Mouse (Mus musculus) limb, embryonic 14.5 days (tissue): Measurements from ENCODE around the gene Fzd4. TPM values are rescaled to one million over a fixed set of nuclear protein-coding genes. Genes with fewer than 3 reads are reported as not detected.

ENCODE experiments used
- ATAC-seq: fragments of 200-750 bp; cut with Nextera tagmentation; 2 replicates; pipeline ENCODE4 v1.8.0; 2017; ENCODE audit warnings: low read depth, moderate number of reproducible peaks, moderate TSS enrichment; ENCODE audit not compliant: low FRiP score
- DNase-seq: peaks from one replicate; pipeline ENCODE4 v3.0.0-alpha.2; 2015; ENCODE audit warnings: low spot score
- H3K27ac ChIP-seq: fragments of 300-500 bp; sonication (generic); replicated peaks from 2 replicates; pipeline ENCODE4 v1.5.1; 2014; ENCODE audit warnings: low read depth, mild to moderate bottlenecking, low read length, moderate library complexity, mixed read lengths
- H3K27me3 ChIP-seq: fragments of 300-500 bp; sonication (generic); 2 replicates; pipeline ENCODE4 v1.6.1; 2014; ENCODE audit warnings: low read length, mixed read lengths; ENCODE audit not compliant: control insufficient read depth, insufficient read depth
- H3K36me3 ChIP-seq: fragments of 300-500 bp; sonication (generic); 2 replicates; pipeline ENCODE4 v1.6.1; 2014; ENCODE audit warnings: mild to moderate bottlenecking, low read length, moderate library complexity, mixed read lengths; ENCODE audit not compliant: control insufficient read depth, insufficient read depth
- H3K4me1 ChIP-seq: fragments of 300-500 bp; sonication (generic); 2 replicates; pipeline ENCODE4 v1.6.1; 2014; ENCODE audit warnings: antibody characterized with exemption, low read length, mixed read lengths; ENCODE audit not compliant: control insufficient read depth, insufficient read depth
- H3K4me2 ChIP-seq: fragments of 300-500 bp; sonication (generic); replicated peaks from 2 replicates; pipeline ENCODE4 v1.6.1; 2014; ENCODE audit warnings: low read depth, mild to moderate bottlenecking, low read length, moderate library complexity; ENCODE audit not compliant: severe bottlenecking
- H3K4me3 ChIP-seq: fragments of 300-500 bp; sonication (generic); replicated peaks from 2 replicates; pipeline ENCODE4 v1.5.1; 2014; ENCODE audit warnings: low read length
- H3K9ac ChIP-seq: fragments of 300-500 bp; sonication (generic); 2 replicates; pipeline ENCODE4 v1.6.1; 2014; ENCODE audit warnings: mild to moderate bottlenecking, low read depth, low read length, moderate library complexity; ENCODE audit not compliant: severe bottlenecking
- H3K9me3 ChIP-seq: fragments of 300-500 bp; sonication (generic); 2 replicates; pipeline ENCODE4 v1.6.1; 2016; ENCODE audit warnings: low read length; ENCODE audit not compliant: control insufficient read depth
- POLR2A ChIP-seq: fragments of 200-500 bp; IDR thresholded peaks from 2 replicates; pipeline ENCODE4 v1.8.0; 2012; ENCODE audit warnings: inconsistent platforms, mild to moderate bottlenecking, moderate library complexity, borderline replicate concordance; ENCODE audit not compliant: insufficient read depth, insufficient read length; ENCODE audit errors: extremely low read depth
- WGBS: fragments of 180-500 bp; shearing (Covaris S2); extraction: QIAGEN DNeasy Blood & Tissue Kit; methylation state at CpG from one replicate; pipeline ENCODE4 v1.1.7; 2014; 5-methylcytosine and 5-hydroxymethylcytosine counted together
- polyA plus RNA-seq, 2 experiments: library from polyadenylated mRNA; depleted of rRNA in 1 of 2; stranded (reverse) in 1 of 2; unstranded in 1 of 2; fragments of >200 nt; fragmentation: Nextera tagmentation in 1 of 2; extraction: Ambion mirVana in 1 of 2; gene quantifications; 2 replicates each; pipeline versions ENCODE4 v1.2.1 to v1.2.3; 2012 to 2014

Fzd4 gene
- polyA plus RNA-seq, 2 experiments, result 20.2 to 23.6 TPM

- H3K4me1 ChIP-seq, result no peaks in the 10 kb centered on the region
- H3K36me3 ChIP-seq, result no peaks in the 10 kb centered on the region
- H3K4me3 ChIP-seq, result no peak overlapping the region
- H3K27me3 ChIP-seq, result no peaks in the 10 kb centered on the region
- H3K4me2 ChIP-seq, result no peak overlapping the region
- 62% methylated on average over 11 of the region's 11 CpGs for WGBS
- no peak for ATAC-seq
- no peaks in the 10 kb centered on the region for H3K9me3 ChIP-seq
- no peak overlapping the region for H3K27ac ChIP-seq
- no peak for DNase-seq
- no peak overlapping the region for H3K9ac ChIP-seq
- TF ChIP-seq POLR2A, result no peak
Observed at GRCm38 (mm10) chr7:89401136-89401858, 2.9 kb upstream of the Fzd4 start.

GRCm38 (mm10) chr7:89401936-89402335 lies 2.2 kb upstream of the Fzd4 start:
- Histone ChIP-seq H3K4me2 (no peak overlapping the region), H3K4me3 (no peak overlapping the region), H3K27me3 (no peaks in the 10 kb centered on the region), H3K4me1 (no peaks in the 10 kb centered on the region), H3K36me3 (peaks cover 2% of the 10 kb centered on the region), H3K27ac (no peak overlapping the region), H3K9ac (no peak overlapping the region), H3K9me3 (no peaks in the 10 kb centered on the region)
- ATAC-seq (no peak), DNase-seq (no peak)
- TF ChIP-seq POLR2A, result no peak
- 71% methylated on average over 3 of the region's 3 CpGs for WGBS

GRCm38 (mm10) chr7:89403053-89403972 lies 842 bp upstream of the Fzd4 start:
- ATAC-seq (peak; percentile 81), DNase-seq (peak; percentile 76)
- Histone ChIP-seq H3K9ac (peak overlapping the region; percentile 63), H3K27me3 (no peaks in the 10 kb centered on the region), H3K36me3 (peaks cover 16% of the 10 kb centered on the region), H3K4me2 (peak overlapping the region; percentile 89), H3K4me3 (peak overlapping the region; percentile 72), H3K4me1 (peaks cover 5% of the 10 kb centered on the region), H3K9me3 (no peaks in the 10 kb centered on the region), H3K27ac (peak overlapping the region; percentile 76)
- no peak for TF ChIP-seq POLR2A
- 5% methylated on average over 52 of the region's 52 CpGs for WGBS

- DNase-seq (no peak), ATAC-seq (no peak)
- H3K27ac ChIP-seq, result peak overlapping the region; percentile 69
- whole genome bisulfite sequencing, result under 1% methylated on average over 35 of the region's 35 CpGs
- H3K27me3 ChIP-seq, result no peaks in the 10 kb centered on the region
- H3K9ac ChIP-seq, result peak overlapping the region; percentile 86
- H3K36me3 ChIP-seq, result peaks cover 19% of the 10 kb centered on the region
- no peaks in the 10 kb centered on the region for H3K9me3 ChIP-seq
- H3K4me3 ChIP-seq, result peak overlapping the region; percentile 72
- no peak for TF ChIP-seq POLR2A
- H3K4me2 ChIP-seq, result peak overlapping the region; percentile 89
- H3K4me1 ChIP-seq, result peaks cover 17% of the 10 kb centered on the region
Observed at GRCm38 (mm10) chr7:89404734-89405440, 732 bp downstream of the Fzd4 start.

GRCm38 (mm10) chr7:89406011-89406410 lies 1.9 kb downstream of the Fzd4 start:
- TF ChIP-seq POLR2A, result no peak
- no peak overlapping the region for H3K27ac ChIP-seq

More at GRCm38 (mm10) chr7:89406011-89406410, 1.9 kb downstream of the Fzd4 start:
- WGBS, result 7% methylated on average over 1 of the region's 1 CpGs
- Histone ChIP-seq H3K4me2 (peak overlapping the region; percentile 44), H3K9ac (no peak overlapping the region), H3K4me1 (peaks cover 24% of the 10 kb centered on the region), H3K4me3 (peak overlapping the region; percentile 72), H3K9me3 (no peaks in the 10 kb centered on the region), H3K27me3 (no peaks in the 10 kb centered on the region), H3K36me3 (peaks cover 28% of the 10 kb centered on the region)
- ATAC-seq (no peak), DNase-seq (peak; percentile 49)
